Mouse (Mus musculus) kidney, embryonic 14.5 days (tissue): ENCODE results near the gene Sowahd. TPM values are rescaled to one million over a fixed set of nuclear protein-coding genes. Genes with fewer than 3 reads are reported as not detected.

Source experiments
- ATAC-seq: fragments of 200-750 bp; cut with Nextera tagmentation; 2 replicates; pipeline ENCODE4 v1.8.0; 2017; ENCODE audit warnings: moderate number of reproducible peaks, mild to moderate bottlenecking, moderate TSS enrichment, moderate library complexity; ENCODE audit not compliant: low FRiP score, low TSS enrichment
- H3K27ac ChIP-seq: fragments of 300-500 bp; sonication (generic); 2 replicates; pipeline ENCODE4 v1.5.1; 2014; ENCODE audit warnings: low read depth, mild to moderate bottlenecking, low read length, moderate library complexity, mixed read lengths
- H3K27me3 ChIP-seq: fragments of 300-500 bp; sonication (generic); 2 replicates; pipeline ENCODE4 v1.6.1; 2014; ENCODE audit warnings: mild to moderate bottlenecking, low read length; ENCODE audit not compliant: control insufficient read depth, insufficient read depth
- H3K36me3 ChIP-seq: fragments of 300-500 bp; sonication (generic); 2 replicates; pipeline ENCODE4 v1.6.1; 2014; ENCODE audit warnings: low read length, mixed read lengths; ENCODE audit not compliant: control insufficient read depth, insufficient read depth
- H3K4me1 ChIP-seq: fragments of 300-500 bp; sonication (generic); 2 replicates; pipeline ENCODE4 v1.6.1; 2014; ENCODE audit warnings: low read length, mixed read lengths; ENCODE audit not compliant: control insufficient read depth, insufficient read depth
- H3K4me2 ChIP-seq: fragments of 300-500 bp; sonication (generic); replicated peaks from 2 replicates; pipeline ENCODE4 v1.6.1; 2014; ENCODE audit warnings: low read depth, mild to moderate bottlenecking, low read length
- H3K4me3 ChIP-seq: fragments of 300-500 bp; sonication (generic); 2 replicates; pipeline ENCODE4 v1.5.1; 2014; ENCODE audit warnings: mild to moderate bottlenecking, low read length
- H3K9ac ChIP-seq: fragments of 300-500 bp; sonication (generic); 2 replicates; pipeline ENCODE4 v1.6.1; 2014; ENCODE audit warnings: low read depth, mild to moderate bottlenecking, low read length, moderate library complexity
- H3K9me3 ChIP-seq: fragments of 300-500 bp; sonication (generic); 2 replicates; pipeline ENCODE4 v1.6.1; 2016; ENCODE audit warnings: low read length; ENCODE audit not compliant: control insufficient read depth
- WGBS: fragments of 180-500 bp; shearing (Covaris S2); extraction: QIAGEN DNeasy Blood & Tissue Kit; methylation state at CpG from one replicate; pipeline ENCODE4 v1.1.7; 2014; 5-methylcytosine and 5-hydroxymethylcytosine counted together
- polyA plus RNA-seq: library from polyadenylated mRNA; unstranded; fragments of >200 nt; fragmentation: Nextera tagmentation; extraction: Ambion mirVana; gene quantifications from 2 replicates; pipeline ENCODE4 v1.2.1, GENCODE M21; 2014

Sowahd gene
- not detected in 2 replicates for polyA plus RNA-seq

DNA sequence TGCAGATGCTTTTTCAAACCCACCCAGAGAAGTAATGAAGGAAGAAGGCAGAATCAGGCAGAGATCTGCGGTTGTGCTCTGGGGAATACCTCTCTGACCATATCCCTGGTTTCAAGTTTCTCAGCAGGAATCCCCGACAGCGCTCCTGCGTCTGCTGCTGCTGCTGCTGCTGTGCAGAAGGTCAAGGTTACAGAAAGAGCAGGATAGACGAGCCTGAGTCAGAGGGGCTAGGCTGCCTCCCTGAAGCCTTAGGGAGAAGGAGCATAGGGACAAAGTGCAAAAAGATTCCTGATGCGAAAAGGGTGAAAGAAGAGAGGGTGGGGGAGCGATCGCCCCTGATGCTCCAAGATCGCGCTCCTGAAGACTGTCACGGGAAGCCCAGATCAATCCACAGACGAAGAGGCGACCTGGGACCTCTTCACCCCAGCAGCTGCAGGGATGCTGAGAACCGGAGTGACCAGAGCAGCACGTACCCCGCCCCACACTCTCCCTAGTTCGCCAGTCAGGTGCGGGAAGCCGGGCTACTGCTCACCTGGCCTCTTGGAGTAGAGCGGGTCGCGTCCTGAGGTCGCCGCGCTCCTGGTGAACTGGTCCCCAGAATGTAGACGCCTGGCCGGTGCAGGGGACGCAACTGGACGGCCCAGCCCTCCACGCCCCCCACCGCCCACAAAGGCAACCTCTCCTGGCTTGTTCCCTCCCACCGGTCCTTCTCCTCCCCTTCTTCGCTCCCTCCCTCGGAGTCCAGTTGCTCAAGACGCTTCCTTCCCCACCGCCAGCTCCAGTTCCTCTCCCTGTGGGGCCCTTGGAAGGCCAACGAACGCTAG, at the start of gene Sowahd:
Sowahd (plus strand) TSS at position 780 of the 824 bp plus-strand sequence.
- ATAC-seq: no peak; the same call in 1 of the 2 replicates
- Histone ChIP-seq H3K4me3 (peak within 1 kb of the TSS; percentile 34), H3K9ac (no peak within 1 kb of the TSS; the same call in 1 of the 2 replicates), H3K27me3 (peaks cover 36% of the 10 kb centered on the region), H3K4me2 (peak within 1 kb of the TSS; percentile 51), H3K9me3 (no peaks in the 10 kb centered on the region), H3K36me3 (no peaks in the 10 kb centered on the region), H3K27ac (no peak within 1 kb of the TSS), H3K4me1 (no peaks in the 10 kb centered on the region)
- WGBS: 22% methylated on average over 38 of the region's 38 CpGs

GRCm38 (mm10) chrX:37013870-37014269, 34.8 kb upstream of the Sowahd start:
- H3K9me3 ChIP-seq: no peaks in the 10 kb centered on the region
- no peak overlapping the region for H3K9ac ChIP-seq
- H3K4me1 ChIP-seq: no peaks in the 10 kb centered on the region
- no peak overlapping the region for H3K27ac ChIP-seq
- ATAC-seq: no peak
- WGBS: 79% methylated on average over 5 of the region's 5 CpGs
- no peak overlapping the region for H3K4me2 ChIP-seq
- H3K27me3 ChIP-seq: no peaks in the 10 kb centered on the region
- H3K36me3 ChIP-seq: no peaks in the 10 kb centered on the region
- no peak overlapping the region for H3K4me3 ChIP-seq

DNA sequence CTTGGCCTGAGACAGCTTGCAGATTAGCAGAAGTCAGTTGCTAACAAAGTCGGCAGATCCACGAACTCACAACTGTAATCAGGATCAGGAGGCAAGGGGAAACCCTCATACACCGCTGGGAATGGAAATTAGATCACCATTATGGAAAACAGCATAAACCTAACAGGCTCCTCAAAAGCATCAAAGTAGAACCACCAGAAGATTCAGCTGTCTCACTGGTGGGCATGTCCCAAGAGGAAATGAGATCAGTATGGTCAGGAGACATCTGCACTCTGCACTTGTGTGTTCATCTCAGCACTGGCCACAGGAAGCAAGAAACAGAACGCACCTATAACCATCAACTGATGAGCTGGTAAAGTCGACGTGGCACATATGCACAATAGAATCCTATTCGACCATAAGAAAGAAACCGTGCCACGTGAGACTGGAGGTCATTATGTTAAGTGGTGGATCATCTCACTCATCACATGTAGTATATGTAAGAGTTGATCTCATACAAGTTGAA, 30.4 kb upstream of the Sowahd start:
- no peaks in the 10 kb centered on the region for H3K27me3 ChIP-seq
- H3K9ac ChIP-seq: no peak overlapping the region
- H3K4me3 ChIP-seq: no peak overlapping the region
- no peak overlapping the region for H3K27ac ChIP-seq
- H3K9me3 ChIP-seq: no peaks in the 10 kb centered on the region
- no peak overlapping the region for H3K4me2 ChIP-seq
- WGBS: 91% methylated on average over 9 of the region's 9 CpGs
- H3K36me3 ChIP-seq: no peaks in the 10 kb centered on the region
- H3K4me1 ChIP-seq: no peaks in the 10 kb centered on the region
- no peak for ATAC-seq

GRCm38 (mm10) chrX:37019045-37019444, 29.6 kb upstream of the Sowahd start:
- ATAC-seq: no peak
- H3K9ac ChIP-seq: no peak overlapping the region
- H3K4me2 ChIP-seq: no peak overlapping the region
- H3K36me3 ChIP-seq: no peaks in the 10 kb centered on the region
- H3K9me3 ChIP-seq: no peaks in the 10 kb centered on the region
- H3K27me3 ChIP-seq: no peaks in the 10 kb centered on the region
- 58% methylated on average over 3 of the region's 3 CpGs for WGBS
- no peaks in the 10 kb centered on the region for H3K4me1 ChIP-seq
- H3K27ac ChIP-seq: no peak overlapping the region
- H3K4me3 ChIP-seq: no peak overlapping the region

GRCm38 (mm10) chrX:37022690-37023089, 26.0 kb upstream of the Sowahd start:
- no peak overlapping the region for H3K4me2 ChIP-seq
- H3K9me3 ChIP-seq: no peaks in the 10 kb centered on the region
- no peak overlapping the region for H3K27ac ChIP-seq
- H3K9ac ChIP-seq: no peak overlapping the region
- no peaks in the 10 kb centered on the region for H3K27me3 ChIP-seq
- H3K4me3 ChIP-seq: no peak overlapping the region
- no peak for ATAC-seq
- H3K4me1 ChIP-seq: no peaks in the 10 kb centered on the region
- no peaks in the 10 kb centered on the region for H3K36me3 ChIP-seq
- 20% methylated on average over 3 of the region's 3 CpGs for WGBS

DNA sequence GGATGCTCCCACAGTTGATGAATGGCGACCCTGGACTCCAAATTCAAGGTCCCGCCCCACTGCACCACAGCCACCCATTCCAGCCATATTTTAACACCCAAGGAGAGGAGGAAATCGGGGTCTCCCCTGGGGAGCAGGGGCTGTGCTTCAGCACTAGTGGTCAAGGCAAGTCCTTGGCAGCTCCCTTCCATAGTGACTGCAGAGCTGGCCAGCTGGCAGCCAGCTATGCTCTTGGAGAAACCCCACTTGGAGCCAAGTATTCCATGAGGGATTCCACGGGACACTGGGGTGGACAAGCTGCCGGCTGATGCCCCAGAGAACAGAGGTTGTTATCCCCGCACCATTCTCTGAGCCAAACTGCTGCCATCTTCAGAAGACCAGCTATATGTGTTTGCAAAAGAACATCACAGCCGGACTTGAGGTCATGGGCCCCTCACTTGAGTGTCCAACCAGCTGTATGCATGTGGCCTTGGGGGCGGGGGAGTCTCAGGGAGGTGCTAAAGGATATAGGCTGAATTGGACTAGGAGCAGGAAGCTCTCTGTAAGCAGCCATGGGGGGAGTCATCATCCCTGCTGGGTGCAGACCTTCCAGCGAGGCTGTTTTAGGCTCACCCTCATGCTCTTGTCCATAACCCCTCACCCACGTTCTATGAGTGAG, 24.9 kb upstream of the Sowahd start:
- H3K4me2 ChIP-seq: no peak overlapping the region
- H3K36me3 ChIP-seq: no peaks in the 10 kb centered on the region
- no peaks in the 10 kb centered on the region for H3K4me1 ChIP-seq
- H3K9ac ChIP-seq: no peak overlapping the region
- 75% methylated on average over 10 of the region's 10 CpGs for WGBS
- ATAC-seq: no peak
- H3K4me3 ChIP-seq: no peak overlapping the region
- H3K27ac ChIP-seq: no peak overlapping the region
- H3K27me3 ChIP-seq: no peaks in the 10 kb centered on the region
- H3K9me3 ChIP-seq: no peaks in the 10 kb centered on the region

GRCm38 (mm10) chrX:37028378-37028777, 20.3 kb upstream of the Sowahd start:
- Histone ChIP-seq H3K27ac (no peak overlapping the region), H3K27me3 (no peaks in the 10 kb centered on the region), H3K36me3 (no peaks in the 10 kb centered on the region), H3K9ac (no peak overlapping the region), H3K4me2 (no peak overlapping the region), H3K9me3 (no peaks in the 10 kb centered on the region), H3K4me1 (no peaks in the 10 kb centered on the region), H3K4me3 (no peak overlapping the region)
- WGBS: 69% methylated on average over 3 of the region's 3 CpGs
- no peak for ATAC-seq

DNA sequence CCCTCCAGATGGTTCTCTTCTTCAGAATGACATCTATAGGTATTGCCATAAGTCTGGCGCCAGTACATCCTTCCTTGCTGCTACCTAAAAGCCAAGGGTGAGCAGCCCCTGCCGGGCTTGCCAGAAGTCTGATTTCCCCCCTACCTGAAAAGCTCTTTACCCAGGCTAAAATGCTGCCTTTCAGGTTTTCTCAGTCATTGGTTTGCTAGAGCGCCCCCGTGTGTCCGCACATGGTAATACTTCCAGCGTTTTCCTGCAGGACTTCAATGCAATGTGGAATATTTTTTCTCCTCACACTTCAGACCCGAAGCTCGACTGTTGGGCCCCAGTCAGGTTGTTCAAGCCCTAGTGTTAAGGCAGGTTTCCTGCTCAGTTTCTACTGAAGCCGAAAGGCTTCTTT, 5.9 kb upstream of the Sowahd start:
- Histone ChIP-seq H3K4me1 (no peaks in the 10 kb centered on the region), H3K27ac (no peak overlapping the region), H3K36me3 (no peaks in the 10 kb centered on the region), H3K27me3 (peaks cover 10% of the 10 kb centered on the region), H3K9ac (no peak overlapping the region), H3K4me3 (no peak overlapping the region), H3K4me2 (no peak overlapping the region), H3K9me3 (no peaks in the 10 kb centered on the region)
- 23% methylated on average over 9 of the region's 9 CpGs for WGBS
- no peak for ATAC-seq
